Mouse (Mus musculus): ENCODE data around the gene Nos1ap. TPM values are rescaled to one million over a fixed set of nuclear protein-coding genes. Genes with fewer than 3 reads are reported as not detected.

Gene Nos1ap
- polyA plus RNA-seq, 1 experiment from 2014 or later: 7.6 TPM

DNA sequence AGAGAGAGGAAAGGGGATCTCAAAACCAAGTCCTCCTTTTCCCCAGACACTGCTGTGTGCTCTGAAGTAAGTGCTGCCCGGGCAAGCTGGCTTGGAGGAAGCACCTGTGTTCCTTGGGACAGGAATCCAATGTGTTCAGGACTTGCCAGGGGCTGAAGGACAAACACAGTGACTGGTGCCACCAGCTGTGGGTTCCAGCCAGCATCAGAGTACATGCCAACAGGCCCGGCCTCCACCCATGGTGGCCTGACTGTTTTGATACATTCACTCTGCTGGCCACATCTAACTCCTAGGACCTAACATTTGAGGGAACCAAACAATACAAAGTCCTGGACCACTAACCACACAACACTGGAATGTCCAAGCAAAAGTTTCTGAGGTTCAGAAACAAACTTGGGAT, 194.6 kb downstream of the Nos1ap start:
- DNase-seq (ENCODE audit: low read depth, low spot score) (no peak), ATAC-seq (no peak)
- H3K27me3 ChIP-seq: no peaks in the 10 kb centered on the region
- in situ Hi-C loops (cut with MboI; ENCODE audit: low pct_unique_long_range_greater_than_20kb): no loop called here
- CTCF ChIA-PET: no interaction called here
- no peak for TF ChIP-seq CTCF (IDR thresholded peaks at IDR 0.05)
- POLR2A ChIA-PET: no interaction called here

DNA sequence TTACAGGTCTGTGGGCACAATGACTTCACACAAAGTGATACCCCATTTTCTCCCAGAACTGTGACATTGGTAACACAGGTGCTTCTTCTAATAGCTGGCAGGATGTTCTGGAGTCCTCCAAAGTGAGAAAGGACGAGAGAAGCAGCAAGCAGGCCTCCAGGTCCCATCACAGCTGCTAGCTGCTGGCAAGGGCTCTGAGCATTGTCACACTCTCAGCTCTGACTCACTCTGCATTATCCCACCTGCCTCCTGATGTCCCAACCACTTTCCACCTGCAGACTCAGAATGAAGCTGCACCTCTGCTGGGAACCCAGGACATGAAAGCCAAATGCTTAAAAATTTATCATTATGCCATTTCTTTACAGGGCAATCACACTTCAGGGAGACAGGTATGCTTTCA, 195.0 kb downstream of the Nos1ap start:
- in situ Hi-C loops (cut with MboI; ENCODE audit: low pct_unique_long_range_greater_than_20kb): no loop called here
- ChIA-PET POLR2A (no interaction called here), CTCF (no interaction called here)
- TF ChIP-seq CTCF (IDR thresholded peaks at IDR 0.05): no peak
- no peaks in the 10 kb centered on the region for H3K27me3 ChIP-seq
- no peak for DNase-seq (ENCODE audit: low read depth, low spot score)
- no peak for ATAC-seq

- TF ChIP-seq CTCF (IDR thresholded peaks at IDR 0.05): no peak
- in situ Hi-C loops (cut with MboI; ENCODE audit: low pct_unique_long_range_greater_than_20kb): no loop called here
- POLR2A ChIA-PET: no interaction called here
- H3K27me3 ChIP-seq: no peaks in the 10 kb centered on the region
- ATAC-seq (no peak), DNase-seq (ENCODE audit: low read depth, low spot score) (no peak)
- CTCF ChIA-PET: interaction anchor here (1.2 kb wide), 1 partner anchor 16 kb away, joined by 3 read pairs; no protein-coding TSS in a partner anchor
Measured at GRCm38 (mm10) chr1:170392771-170393728, 196.6 kb downstream of the Nos1ap start.

DNA sequence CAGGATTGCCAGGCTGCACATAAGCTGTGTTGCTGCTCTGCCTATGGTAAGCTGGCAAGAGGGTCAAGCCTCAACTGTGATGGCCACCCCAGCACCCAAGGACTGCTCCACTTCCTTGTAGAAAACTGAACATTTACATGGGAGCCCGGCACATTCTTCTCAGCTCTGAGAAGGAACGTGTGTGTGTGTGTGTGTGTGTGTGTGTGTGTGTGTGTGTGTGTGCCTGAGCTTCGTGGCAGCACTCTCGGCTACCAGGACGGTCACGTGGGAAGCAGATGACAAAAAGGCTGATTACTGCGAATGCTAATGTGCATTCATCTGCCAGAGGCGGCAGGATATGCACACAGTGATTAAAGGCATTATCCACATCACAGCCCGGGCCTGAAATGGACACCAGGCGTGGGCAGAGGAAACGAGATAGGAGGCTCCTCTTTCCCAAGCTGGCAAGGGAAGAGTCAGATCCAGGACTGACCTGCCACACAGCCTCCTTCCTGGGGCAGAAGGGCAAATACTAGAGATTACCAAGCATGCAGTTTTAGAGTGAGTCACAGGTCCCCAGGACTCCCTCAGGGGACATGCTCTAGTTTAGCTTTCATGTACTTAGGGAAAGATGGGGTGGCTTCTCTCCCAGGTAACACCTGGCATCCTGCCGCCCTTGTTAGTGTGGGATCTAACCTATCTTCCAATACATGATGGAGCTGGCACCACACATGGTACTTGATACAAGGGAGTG, 202.3 kb downstream of the Nos1ap start:
- CTCF ChIA-PET: no interaction called here
- ATAC-seq (peak; percentile 39), DNase-seq (ENCODE audit: low read depth, low spot score) (no peak)

DNA sequence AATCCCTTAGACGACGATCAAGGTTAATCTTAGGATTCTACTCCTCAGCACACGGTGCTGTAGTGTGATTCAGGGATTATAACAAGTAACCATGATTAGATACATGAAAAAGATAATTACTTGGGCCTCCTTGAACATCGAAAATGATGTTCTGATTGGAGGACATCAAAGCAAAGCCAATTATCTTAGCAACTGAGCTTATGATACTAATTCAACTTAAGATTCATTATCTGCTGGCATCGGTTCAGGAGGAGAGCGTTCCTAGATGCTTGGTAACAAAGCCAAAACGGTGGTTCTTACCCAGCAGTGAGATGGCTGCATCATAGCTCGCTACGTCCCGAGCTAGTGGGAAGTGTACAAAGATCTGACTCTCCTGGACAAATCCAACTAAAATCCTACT, 204.2 kb downstream of the Nos1ap start:
- ChIA-PET POLR2A (no interaction called here), CTCF (interaction anchor here (1.2 to 1.5 kb wide), 2 partner anchors 8 to 14 kb away, joined by 3 to 5 read pairs; no protein-coding TSS in a partner anchor)
- no peak for DNase-seq (ENCODE audit: low read depth, low spot score)
- no peaks in the 10 kb centered on the region for H3K27me3 ChIP-seq
- no peak for TF ChIP-seq CTCF (IDR thresholded peaks at IDR 0.05)
- in situ Hi-C loops (cut with MboI; ENCODE audit: low pct_unique_long_range_greater_than_20kb): no loop called here
- no peak for ATAC-seq

More for the DNA sequence above, 202.3 kb downstream of the Nos1ap start:
- no peaks in the 10 kb centered on the region for H3K27me3 ChIP-seq
- in situ Hi-C loops (cut with MboI; ENCODE audit: low pct_unique_long_range_greater_than_20kb): no loop called here
- TF ChIP-seq CTCF (IDR thresholded peaks at IDR 0.05): no peak
- POLR2A ChIA-PET: no interaction called here

- in situ Hi-C loops (cut with MboI; ENCODE audit: low pct_unique_long_range_greater_than_20kb): no loop called here
- no peak for DNase-seq (ENCODE audit: low read depth, low spot score)
- ChIA-PET CTCF (interaction anchor here (0.9 kb wide), 1 partner anchor 37 kb away, joined by 3 read pairs; no protein-coding TSS in a partner anchor), POLR2A (no interaction called here)
- no peak for TF ChIP-seq CTCF (IDR thresholded peaks at IDR 0.05)
- no peaks in the 10 kb centered on the region for H3K27me3 ChIP-seq
- no peak for ATAC-seq
Measured at GRCm38 (mm10) chr1:170383530-170383929, 206.1 kb downstream of the Nos1ap start.

DNA sequence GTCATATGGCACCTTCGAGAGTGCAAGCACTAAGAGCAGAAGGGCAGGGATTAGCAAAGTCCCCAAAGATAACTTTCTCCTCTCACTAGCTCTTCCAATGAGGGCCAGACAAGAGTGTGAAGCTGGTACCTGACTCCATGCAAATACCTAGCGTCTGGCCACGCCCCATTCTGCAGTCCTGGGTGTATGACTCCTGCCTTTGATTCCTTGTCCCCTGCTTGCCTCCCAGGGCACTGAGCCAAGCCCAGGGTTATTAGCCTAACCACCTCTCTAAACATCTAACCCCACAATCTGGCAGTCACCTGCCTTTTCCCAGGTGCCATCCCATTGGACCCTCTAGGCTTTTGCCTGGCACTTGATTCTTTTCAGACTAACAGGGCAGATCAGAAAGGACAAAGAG, 208.2 kb downstream of the Nos1ap start:
- TF ChIP-seq CTCF (IDR thresholded peaks at IDR 0.05): no peak
- POLR2A ChIA-PET: no interaction called here
- ATAC-seq (no peak), DNase-seq (ENCODE audit: low read depth, low spot score) (no peak)
- no peaks in the 10 kb centered on the region for H3K27me3 ChIP-seq
- CTCF ChIA-PET: no interaction called here
- in situ Hi-C loops (cut with MboI; ENCODE audit: low pct_unique_long_range_greater_than_20kb): no loop called here

DNA sequence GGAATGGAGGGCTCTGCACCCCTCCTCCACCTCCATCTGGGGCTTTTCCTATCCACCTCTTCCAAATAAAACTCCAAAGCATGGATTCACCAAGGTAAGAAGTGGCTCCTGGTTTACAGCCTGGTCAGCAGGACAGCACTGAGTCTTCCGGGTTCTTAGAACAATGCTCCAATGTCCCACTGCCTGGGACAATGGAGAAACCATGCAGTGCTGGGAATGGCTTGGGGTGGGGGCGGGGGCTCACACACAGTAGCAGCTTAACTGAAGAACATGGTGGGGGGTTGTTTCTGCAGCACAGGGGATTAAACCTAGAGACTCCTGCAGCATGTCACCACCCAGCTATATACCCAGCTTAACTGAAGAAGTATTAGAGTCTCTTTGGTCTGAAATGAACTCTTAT, 209.2 kb downstream of the Nos1ap start:
- DNase-seq (ENCODE audit: low read depth, low spot score) (no peak), ATAC-seq (no peak)
- H3K27me3 ChIP-seq: no peaks in the 10 kb centered on the region
- in situ Hi-C loops (cut with MboI; ENCODE audit: low pct_unique_long_range_greater_than_20kb): no loop called here
- ChIA-PET POLR2A (no interaction called here), CTCF (no interaction called here)
- TF ChIP-seq CTCF (IDR thresholded peaks at IDR 0.05): no peak

DNA sequence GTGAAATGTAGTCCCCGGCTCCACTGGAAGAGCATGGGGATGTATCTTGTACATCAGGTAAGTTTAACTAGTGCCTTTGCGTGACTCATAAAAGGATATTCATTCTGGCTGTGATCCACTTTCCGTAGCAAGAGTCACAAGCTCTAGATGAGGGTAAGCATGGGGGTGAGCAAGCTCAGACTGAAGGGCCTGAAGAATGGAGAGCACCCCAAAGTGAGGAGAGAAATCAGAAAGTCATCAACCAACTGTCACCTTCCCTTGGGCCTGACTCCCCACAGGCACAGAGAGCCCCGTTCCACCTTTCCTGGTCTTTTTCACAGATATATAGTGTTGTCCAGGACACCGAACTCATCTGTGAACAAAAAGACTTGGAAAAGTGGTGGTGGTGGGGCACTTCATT, 213.9 kb downstream of the Nos1ap start:
- DNase-seq (ENCODE audit: low read depth, low spot score): no peak
- TF ChIP-seq CTCF (IDR thresholded peaks at IDR 0.05): no peak
- in situ Hi-C loops (cut with MboI; ENCODE audit: low pct_unique_long_range_greater_than_20kb): no loop called here
- ChIA-PET CTCF (no interaction called here), POLR2A (no interaction called here)
- H3K27me3 ChIP-seq: no peaks in the 10 kb centered on the region
- ATAC-seq: no peak

- in situ Hi-C loops (cut with MboI; ENCODE audit: low pct_unique_long_range_greater_than_20kb): no loop called here
- no peaks in the 10 kb centered on the region for H3K27me3 ChIP-seq
- POLR2A ChIA-PET: no interaction called here
- CTCF ChIA-PET: no interaction called here
- DNase-seq (ENCODE audit: low read depth, low spot score) (no peak), ATAC-seq (no peak)
- no peak for TF ChIP-seq CTCF (IDR thresholded peaks at IDR 0.05)
Measured at GRCm38 (mm10) chr1:170373750-170374149, 215.9 kb downstream of the Nos1ap start.

DNA sequence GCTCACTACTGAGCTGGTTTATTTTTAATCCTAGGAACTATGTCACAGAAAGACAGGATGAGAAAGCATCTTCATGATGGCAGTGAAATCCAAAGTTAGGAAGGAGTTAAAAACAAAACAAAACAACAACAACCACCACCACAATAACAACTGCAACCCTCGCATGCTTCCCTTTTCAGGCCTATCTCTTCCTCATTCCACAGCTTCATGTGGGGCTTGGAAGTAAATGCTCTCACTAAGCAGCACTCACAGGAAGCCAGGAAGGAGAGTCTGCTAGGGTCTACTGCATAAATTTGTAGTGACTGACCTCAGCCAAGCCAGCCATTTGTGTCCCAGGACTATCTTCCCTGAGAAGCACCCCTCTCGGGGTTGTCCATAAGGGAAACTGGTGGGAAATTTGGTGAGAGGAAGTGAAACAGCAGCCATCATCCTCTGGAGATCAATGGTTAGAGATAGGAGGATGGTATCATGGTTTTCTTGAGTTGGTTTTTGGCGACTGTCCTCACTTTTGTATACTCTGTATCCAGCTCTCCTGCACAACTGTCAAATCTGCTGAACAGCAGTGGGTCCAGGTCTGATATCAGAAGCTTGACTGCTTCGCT, 218.4 kb downstream of the Nos1ap start:
- in situ Hi-C loops (cut with MboI; ENCODE audit: low pct_unique_long_range_greater_than_20kb): no loop called here
- TF ChIP-seq CTCF (IDR thresholded peaks at IDR 0.05): no peak
- DNase-seq (ENCODE audit: low read depth, low spot score): no peak
- POLR2A ChIA-PET: no interaction called here
- ATAC-seq: no peak
- H3K27me3 ChIP-seq: no peaks in the 10 kb centered on the region
- CTCF ChIA-PET: interaction anchor here (1.3 kb wide), 1 partner anchor 15 kb away, joined by 3 read pairs; no protein-coding TSS in a partner anchor
